Mouse (Mus musculus) frontal cortex, postnatal 14 days (tissue): ENCODE measurements at regions not wholly inside any gene's neighbourhood (a gene's known extent, or its start where the extent isn't known, plus 50 kb on each side); places are given as distances from the start of the nearest gene placed in this dataset.
"Not testable (repeated sequence)": the region's sequence is repeated elsewhere in the genome, so short reads cannot be mapped to it uniquely, and the experiment has no call there.

Experiments used
- DNase-seq, 2 experiments: peaks; one replicate each; pipeline ENCODE4 v3.0.0; 2022; ENCODE audit warnings: low spot score in 2 of 2

DNA sequence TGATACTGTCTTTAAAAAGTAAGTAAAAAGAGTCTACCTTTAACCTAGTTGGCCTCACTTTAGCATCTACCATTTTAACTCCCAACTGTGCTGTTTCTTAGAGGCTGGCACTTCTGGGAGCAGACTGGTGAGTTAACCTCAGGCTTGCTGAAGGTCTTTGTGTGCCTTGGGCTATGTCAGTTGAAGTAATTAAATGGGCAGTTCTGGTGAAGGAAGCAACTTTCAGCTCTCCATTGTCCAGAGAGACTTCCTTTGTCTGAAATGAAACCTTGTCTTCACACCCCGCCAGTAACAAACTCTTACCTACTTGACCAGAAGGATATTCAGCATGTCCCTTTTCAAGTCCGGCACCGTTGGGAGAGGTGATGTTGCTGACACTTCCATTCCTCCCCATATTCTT, 55.5 kb downstream of the Zfp281 start:
- no peak for DNase-seq

DNA sequence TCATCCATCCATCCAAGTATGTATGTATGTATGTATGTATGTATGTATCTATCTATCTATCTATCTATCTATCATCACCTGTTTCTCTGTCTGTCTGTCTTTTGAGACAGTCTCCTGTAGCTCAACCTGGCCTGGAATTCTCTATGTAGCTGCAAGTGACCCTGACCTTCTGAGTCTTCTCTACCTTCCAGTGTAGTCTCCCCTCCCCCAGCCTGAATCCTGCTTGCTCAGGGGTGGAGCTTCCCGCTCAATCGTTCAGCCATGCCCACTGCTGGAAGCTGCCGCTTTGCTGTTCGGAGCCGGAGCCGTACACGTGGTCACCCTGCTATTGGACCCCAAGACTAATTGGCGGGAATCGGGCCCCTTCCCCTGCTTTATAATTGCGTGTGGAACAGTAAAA, 57.6 kb downstream of the Zfp281 start:
- DNase-seq = not testable (repeated sequence)

DNA sequence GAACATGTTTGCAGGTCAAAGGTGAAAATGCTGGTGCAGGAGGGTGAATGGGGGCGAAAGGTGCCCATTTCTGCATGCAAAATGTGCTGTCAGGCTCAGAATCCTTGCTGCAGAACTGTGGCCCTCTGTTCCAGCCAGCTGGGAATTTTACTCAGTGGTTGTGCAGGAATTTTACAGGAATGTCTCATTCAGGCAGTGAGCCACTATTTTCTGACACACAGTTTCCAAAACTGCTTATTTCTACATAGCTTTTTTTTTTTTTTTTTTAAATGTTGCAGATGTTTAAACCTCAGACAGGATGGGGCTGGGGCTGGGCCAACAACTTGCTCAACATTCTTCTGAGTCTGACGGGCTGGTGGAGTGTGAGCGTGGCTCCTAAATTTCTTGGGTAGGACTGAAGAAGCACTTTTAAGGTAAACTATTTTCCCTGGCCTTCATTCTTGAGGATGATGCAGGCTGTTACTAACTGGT, 58.4 kb downstream of the Zfp281 start:
- no peak for DNase-seq

DNA sequence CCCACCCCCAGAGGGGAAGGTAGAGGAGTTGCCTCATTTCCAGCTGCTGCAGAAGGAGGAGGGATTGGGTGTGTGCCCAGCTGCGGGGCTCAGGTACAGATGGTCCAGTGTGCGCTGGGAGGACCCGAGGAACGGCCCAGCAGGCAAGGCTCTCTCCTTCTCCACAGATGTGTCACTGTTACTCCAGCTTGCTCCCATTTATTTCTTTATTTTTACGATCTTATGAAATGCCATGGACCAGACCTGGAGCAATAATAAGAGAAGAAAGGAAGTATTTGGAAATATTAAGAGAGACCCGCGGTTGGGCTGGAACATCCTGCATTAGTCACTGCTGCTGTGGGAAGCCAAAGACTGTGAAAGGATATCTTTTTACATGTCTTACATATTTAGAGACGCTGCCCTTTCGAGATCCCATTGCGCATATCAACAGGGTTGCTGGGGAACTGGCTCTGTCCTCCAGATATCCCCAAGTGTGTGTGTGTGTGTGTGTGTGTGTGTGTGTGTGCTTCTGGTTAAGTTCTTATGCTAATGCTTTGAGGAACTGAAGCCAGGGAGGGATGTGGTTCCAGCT, 58.9 kb downstream of the Zfp281 start:
- no peak for DNase-seq

DNA sequence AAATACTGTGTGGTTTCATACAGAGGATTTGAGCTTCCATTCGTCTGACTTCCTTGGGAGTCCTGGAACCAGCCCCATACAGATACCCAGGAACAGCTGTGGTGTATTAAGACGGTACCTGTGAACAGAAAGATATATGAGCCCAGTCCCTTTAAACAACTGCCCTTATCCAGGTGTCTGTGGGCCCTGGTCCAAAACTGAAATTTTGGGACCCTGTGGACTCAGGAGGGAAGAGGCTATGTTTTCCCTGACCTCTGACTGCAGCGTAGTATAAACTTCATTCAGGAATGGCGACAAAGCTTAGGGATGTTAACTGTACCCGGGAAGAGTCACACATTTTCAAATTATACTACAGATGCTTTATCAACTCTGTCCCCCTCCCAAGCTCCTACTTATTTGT, 59.8 kb downstream of the Zfp281 start:
- DNase-seq = no peak

DNA sequence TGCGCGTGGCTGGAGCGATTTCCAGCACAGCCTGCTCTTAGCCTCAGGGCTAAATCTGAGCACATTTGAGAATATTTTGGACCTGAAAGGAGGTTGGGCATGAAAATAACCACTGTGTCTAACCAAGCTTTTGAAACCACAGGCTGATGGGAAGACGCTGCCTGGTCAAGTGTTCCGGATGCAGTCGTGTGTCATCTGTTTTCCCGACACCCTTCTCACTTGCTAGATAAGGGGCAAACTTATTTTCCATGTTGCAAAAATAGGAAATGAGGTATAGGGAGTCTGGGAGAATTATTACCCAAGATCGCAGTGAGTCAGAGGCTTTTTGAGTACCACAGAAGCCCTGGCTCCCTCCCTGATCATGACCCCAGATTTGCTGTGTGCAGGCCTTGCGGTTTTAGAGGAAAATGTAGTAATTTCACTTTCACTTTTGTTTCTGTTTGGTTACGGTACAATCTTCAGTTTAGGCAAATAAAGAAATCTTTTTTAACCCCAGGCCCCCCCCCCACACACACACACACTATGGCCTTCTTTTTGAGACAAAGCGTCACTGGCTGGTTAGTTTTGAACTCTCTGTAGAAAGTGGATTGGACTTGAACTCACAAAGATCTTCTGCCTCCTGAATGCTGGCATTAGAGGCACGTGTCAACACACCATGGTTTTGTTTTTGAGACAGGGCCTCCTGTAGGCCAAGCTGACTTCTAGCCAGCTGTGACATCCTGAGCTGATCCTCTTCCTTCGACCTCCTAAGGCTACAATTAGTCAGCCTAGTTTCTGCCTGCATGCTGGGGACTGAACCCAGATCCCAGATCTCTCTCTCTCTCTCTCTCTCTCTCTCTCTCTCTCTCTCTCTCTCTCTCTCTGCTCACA, 60.7 kb downstream of the Zfp281 start:
- DNase-seq = no peak

DNA sequence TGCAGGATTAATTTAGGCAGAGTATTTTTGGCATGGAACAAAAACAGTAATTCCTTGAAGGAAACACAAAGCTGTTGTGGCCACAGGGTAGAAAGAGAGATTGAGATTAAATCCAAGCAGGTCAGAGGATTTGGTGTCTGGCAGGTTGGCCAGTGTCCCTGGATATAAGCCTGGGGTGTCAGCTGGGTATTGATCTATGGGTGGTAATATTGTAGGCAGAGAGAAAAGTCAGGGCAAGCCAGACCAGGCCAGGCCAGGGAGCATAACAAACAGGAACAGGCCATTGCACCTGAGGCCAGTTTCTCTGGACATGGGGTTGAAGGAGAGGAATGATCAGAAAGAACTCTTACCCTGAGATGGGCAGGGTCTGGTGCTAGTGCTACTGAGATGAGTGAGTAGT, 61.8 kb downstream of the Zfp281 start:
- DNase-seq = no peak

DNA sequence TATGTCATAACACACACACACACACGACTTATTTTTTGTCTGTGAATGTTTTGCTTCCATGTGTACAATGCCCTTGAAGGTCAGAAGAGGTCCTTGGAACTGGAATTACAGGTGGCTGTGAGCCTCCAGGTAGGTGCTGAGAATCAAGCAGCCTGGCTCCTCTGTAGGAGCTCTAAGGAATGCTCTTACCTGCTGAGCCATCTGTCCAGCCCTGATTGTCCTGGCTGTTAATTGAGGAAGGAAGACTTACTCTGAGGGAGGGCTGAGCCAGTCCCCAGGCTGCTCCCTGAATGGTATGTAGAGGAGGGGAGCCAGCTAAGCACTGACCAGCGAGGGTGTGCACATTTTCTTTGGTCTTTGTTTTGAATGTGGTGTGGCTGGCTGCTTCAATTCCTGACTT, 65.4 kb downstream of the Zfp281 start:
- DNase-seq = no peak

DNA sequence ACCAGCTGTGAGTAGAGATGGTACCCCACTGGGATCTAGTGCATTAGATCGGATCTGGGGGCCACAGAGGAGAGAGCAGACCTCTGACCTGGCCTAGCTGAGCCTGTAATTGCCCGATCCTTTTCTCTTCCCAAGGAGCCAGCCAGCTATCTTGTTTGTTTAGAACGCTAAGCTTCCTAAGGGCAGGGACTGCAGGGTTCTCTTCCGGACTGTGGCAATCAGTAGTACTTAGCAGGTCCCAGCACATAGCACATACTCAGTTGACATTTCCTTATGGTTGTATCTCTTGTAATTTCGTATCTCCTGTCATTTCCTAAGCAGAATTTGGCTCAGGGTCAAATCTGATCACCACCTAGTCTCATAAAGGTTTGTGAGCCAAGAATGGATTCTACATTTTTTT, 68.7 kb downstream of the Zfp281 start:
- DNase-seq = no peak

DNA sequence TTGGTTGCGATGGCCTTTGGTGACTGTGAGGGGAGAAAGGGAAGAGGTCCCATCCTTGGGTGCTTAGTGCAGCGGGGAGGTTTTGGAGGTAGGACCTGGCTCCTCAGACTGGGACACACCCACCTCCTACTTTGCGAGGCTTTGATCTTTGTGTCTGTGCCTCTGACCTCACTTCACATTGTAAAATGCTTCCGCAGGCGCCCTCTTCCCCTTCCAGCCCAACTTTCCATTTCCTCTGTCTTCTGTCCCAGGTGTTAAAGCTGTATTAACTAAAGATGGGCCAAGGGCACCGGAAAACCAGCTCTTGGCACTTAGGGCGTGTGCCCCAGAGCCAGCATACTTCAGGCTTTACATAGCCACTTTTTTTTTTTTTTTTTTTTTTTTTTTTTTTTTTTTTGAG, 70.3 kb downstream of the Zfp281 start:
- DNase-seq = no peak

DNA sequence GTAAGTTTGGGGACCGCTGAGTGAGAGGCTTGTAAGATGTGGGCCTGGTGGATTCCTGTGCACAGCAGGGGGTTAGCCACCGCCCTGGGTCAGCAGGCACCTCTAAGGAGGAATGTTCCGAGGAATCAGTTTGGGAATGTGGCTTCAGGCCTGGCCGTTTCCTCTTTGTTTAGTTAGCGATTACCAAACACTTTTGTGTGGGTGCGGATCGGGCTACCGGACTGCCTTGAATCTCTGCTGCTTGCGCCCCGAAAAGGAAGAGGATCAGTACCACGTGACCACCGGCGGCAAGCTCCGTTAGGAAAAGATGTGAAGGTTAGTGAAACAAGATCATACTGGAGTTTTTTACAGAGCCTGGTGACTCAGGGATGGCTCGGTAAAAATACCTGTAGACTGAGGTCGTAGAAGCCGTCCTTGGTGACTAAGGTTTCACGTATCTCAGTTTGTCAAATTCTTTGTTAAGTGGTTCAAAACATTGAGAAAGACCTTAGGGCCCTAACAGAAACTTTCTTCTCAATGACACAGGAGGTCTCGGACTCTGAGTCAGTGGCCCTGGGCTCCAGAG, 71.5 kb downstream of the Zfp281 start:
- no peak for DNase-seq

DNA sequence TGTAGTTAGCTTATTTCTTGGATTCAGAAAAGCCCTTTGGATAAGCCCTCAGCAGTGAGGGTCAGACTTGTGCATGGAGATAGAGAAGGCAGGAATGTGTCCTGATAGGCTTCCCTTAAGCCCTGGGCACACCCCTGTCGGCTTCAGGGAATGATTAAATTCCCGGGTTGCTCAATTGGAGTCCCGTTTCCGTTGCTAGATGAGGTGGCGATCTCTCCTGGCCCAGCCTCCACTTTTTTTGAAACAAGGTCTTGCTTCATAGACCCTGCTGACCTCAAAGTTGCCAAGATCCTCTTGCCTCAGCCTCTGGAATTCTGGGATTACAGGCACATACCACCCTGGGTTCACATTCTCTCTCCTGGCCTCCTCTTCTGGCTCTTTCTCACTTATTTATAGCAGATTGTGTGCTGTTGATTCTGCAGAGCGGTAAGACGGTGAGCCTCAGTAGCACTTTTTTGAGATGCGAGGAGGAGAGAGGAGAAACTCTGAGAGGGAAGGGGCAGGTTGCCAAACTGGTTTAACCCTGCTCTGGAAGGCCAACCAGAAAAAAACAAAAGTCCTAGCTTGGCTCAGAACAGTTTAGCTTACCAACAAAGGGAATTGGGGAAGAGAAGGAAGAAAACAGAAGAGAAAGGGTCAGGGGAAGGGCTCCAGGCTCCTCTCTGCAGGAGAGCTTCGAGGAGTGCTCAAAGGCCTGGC, 73.9 kb downstream of the Zfp281 start:
- no peak for DNase-seq

DNA sequence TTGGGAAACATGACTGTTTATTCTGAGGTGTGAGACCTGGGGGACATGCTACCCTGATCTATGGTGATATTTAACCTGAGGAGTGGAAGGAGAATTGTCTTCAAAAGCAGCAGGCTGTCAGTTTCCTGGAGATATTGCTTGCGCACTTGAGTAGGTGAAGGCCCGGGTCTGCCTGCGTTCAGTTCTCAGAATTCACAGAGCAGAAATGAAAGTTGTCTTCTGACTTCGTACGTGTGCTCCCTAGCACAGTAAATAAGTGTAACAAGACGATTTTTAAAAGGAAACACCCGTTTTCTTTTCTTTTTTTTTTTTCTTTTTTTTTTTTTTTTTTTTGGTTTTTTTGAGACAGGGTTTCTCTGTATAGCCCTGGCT, 74.4 kb downstream of the Zfp281 start:
- DNase-seq = no peak

DNA sequence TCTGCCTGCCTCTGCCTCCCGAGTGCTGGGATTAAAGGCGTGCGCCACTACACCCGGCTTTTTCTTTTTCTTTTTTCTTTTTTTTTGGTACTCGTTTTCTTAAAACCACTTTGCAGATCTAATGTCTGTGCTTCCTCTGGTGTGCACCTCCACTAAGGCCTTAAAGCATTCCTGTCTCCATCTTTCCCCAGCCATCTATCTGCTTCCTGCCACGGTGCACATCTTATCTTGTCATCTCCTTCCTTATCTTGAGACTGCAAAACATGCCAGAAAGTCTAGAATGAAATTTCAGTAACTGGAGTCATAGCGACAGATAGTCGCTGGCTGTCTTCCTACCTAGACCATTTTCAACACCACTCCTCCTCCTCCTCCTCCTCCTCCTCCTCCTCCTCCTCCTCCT, 74.9 kb downstream of the Zfp281 start:
- no peak for DNase-seq

DNA sequence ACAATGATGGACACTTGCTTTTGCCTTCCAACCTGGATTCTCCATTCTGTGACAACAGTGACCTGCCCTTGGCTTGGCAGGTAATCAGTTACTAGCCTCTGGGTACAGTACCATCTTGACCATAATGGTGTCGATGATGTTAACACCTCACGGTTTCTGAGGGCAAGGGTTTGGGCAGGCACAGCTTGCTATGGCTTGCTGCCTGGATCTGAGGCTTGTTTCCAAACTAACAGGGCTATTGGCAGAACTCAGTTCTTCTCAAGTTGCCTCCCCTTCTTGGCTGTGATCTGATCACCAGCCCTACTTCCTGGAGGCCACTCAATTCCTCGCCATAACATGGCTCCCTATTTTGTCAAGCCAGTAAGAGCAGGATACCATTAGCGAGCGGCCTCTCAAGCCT, 79.4 kb downstream of the Zfp281 start:
- DNase-seq = no peak

DNA sequence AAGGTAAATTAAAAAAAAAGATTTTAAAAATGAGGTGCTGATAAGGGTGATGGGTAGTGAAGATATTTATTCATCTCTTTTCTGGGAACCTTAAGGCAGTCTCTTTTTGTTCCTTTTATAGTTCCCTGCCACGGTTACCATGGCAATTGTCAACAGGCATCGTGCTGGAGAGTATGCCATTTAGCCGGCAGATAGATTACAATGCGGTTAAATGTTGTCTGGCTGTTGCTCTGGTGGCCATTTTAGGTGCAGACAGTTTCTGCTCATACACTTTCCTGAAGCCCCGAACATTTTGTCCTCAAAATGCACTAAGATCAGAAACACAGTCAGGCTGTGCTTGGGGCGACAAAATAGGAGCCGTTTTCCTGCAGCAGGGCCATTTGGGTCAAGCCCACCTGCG, 81.8 kb downstream of the Zfp281 start:
- DNase-seq = no peak

DNA sequence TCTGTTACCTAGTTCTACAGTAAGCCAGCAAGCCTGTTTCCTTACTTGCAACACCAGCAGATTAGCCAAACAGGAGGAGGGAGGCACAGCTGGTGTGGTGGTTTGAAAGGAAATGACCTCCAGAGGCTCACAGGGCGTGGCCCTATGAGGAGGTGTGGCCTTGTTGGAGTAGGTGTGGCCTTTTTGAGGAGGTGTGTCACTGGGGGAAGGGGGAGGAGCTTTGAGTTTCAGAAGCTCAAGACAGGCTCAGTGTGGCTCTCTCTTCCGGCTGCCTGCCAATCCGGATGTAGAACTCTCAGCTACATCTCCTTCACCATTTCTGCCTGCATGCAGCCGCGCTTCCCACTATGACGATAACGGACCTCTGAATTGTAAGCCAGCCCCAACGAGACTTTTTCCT, 82.7 kb downstream of the Zfp281 start:
- DNase-seq = no peak

DNA sequence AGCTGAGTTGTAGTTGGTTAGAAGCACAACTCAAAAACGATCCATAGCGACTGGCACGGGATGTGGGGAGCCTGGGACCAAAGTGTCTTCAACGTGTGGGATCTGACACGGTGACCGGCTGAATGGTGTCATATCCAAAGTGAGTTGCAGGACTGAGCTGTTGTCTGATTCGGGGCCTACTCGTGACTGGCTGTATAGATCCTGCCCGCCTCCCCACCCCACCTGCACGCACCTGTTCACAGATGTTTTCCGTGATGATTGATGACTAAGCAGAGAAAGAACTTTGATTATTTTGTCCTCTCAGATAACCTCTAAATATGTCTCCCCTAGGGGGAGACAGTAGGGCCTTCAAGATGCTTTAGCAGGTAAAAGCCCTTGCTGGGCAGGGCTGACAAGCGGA, 83.2 kb downstream of the Zfp281 start:
- DNase-seq = no peak

DNA sequence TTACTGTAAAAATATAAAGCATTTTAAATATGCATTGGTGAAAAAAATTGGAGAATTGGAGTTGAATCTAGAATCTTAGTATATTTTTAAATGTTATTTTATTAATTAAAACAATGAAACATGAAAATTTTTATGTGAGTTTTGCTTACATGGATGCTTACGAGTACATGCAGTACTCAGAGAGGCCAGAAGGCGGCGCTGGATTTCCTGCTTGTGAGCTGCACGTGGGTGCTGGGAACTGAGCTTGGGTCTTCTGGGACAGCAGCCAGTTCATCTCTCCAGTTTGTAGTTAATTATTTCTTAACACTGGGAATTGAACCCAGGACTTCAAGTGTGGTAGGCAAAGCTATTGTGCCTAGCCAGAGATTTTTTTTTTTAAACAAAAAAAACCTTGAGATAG, 85.5 kb downstream of the Zfp281 start:
- DNase-seq = no peak

DNA sequence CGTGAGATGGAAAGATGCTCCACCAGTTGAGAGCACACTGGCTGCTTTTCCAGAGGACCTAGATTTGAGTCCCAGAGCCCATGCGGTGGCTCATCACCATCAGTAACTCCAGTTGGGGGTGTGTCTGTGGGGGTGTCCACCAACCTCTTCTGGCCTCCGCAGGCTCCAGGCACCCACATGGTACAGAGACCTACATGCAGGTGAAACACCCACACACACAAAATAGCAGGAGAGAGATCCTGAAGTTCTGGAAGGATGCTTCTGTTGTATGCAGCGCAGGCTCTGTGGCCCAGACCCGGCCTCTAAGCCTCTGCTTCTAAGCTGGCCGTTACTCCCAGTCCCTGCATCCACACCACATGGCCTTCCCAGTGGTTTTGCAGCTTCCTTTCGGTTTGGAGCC, 86.5 kb downstream of the Zfp281 start:
- DNase-seq = no peak

DNA sequence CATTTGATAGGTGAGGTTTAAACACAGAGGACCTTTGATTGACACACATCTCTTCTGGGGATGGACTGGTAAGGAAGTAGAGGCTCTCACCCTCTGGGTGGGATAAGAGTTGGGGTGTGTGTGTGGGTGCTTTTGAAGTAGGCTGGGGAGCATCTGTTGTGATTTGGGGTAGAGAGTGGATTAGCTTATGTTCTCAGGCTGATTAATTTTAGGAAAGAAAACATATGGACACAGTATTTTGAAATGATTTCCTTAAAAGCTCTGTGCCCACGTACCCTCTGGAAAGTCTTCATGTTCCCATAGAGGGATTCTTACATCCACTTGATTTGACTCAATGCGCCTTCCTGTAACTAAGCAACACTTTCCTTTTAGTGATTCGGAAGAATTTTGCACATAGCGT, 89.4 kb downstream of the Zfp281 start:
- no peak for DNase-seq

DNA sequence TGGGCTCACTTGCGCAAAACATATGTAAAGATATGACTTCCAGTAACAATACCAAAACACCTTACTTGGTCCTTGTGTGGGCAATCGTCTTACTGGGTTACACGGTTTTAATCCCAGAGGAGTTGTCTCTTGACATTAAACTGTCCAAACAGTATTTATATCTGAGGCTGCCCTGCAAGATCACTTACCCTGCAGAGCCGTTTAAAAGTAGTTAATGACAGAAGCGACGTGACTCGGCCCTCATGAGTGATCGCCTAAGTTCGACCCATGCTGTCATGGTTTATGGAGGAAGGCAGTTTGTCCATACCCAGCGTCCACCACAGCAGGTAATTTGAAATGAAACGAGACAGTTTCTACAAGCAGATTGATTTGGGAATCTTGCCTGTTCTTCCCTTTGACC, 90.3 kb downstream of the Zfp281 start:
- DNase-seq = no peak
